In genomic region chr17:71106250-71106649, GRCm38 (mm10) we compare ENCODE assay signal across 18 mouse cellular contexts.
"Had no signal": no experiment of that assay in that cellular context is flagged by ENCODE, and none has a peak within 500 bp of the region (broad histone marks: within the 10 kb centered on the region; RNA-seq: fewer than 3 reads in every experiment).

No protein-coding gene starts in this region.

- DNase-seq: kidney, postnatal 4 days; left cerebral cortex, postnatal 4 days; liver, postnatal 0 days; lung, embryonic 14.5 days; thymus, adult 18-20 months; thymus, postnatal 36 days had no signal

- H3K27me3 ChIP-seq: limb, embryonic 12.5 days; limb, embryonic 15.5 days; midbrain, embryonic 12.5 days; midbrain, embryonic 15.5 days; neural tube, embryonic 12.5 days; neural tube, embryonic 15.5 days had no signal

- H3K4me1 ChIP-seq: midbrain, embryonic 15.5 days; neural tube, embryonic 12.5 days; neural tube, embryonic 15.5 days had no signal

- H3K9me3 ChIP-seq: limb, embryonic 12.5 days; limb, embryonic 15.5 days; midbrain, embryonic 12.5 days; midbrain, embryonic 15.5 days; neural tube, embryonic 12.5 days; neural tube, embryonic 15.5 days had no signal

- H3K9ac ChIP-seq: limb, embryonic 12.5 days; limb, embryonic 15.5 days; liver, embryonic 14.5 days; liver, postnatal 0 days; lung, embryonic 14.5 days; midbrain, embryonic 12.5 days; midbrain, embryonic 15.5 days; neural tube, embryonic 12.5 days; neural tube, embryonic 15.5 days had no signal

- H3K4me2 ChIP-seq: limb, embryonic 12.5 days; limb, embryonic 15.5 days; liver, embryonic 11.5 days; lung, embryonic 14.5 days; midbrain, embryonic 12.5 days; midbrain, embryonic 15.5 days; neural tube, embryonic 12.5 days; neural tube, embryonic 15.5 days had no signal

- H3K4me3 ChIP-seq: limb, embryonic 12.5 days; limb, embryonic 15.5 days; midbrain, embryonic 12.5 days; midbrain, embryonic 15.5 days; neural tube, embryonic 12.5 days; neural tube, embryonic 15.5 days had no signal

- H3K27ac ChIP-seq: kidney, postnatal 0 days; limb, embryonic 12.5 days; limb, embryonic 15.5 days; liver, embryonic 14.5 days; macrophage; midbrain, embryonic 12.5 days; midbrain, embryonic 15.5 days; neural tube, embryonic 12.5 days; neural tube, embryonic 15.5 days had no signal

- H3K36me3 ChIP-seq: limb, embryonic 12.5 days; limb, embryonic 15.5 days; midbrain, embryonic 12.5 days; midbrain, embryonic 15.5 days; neural tube, embryonic 12.5 days; neural tube, embryonic 15.5 days had no signal

- ATAC-seq: intestine, postnatal 0 days; liver, postnatal 0 days; lung, postnatal 0 days; midbrain, embryonic 15.5 days had no signal
